Mouse (Mus musculus) midbrain, embryonic 14.5 days (tissue): Measurements from ENCODE around the gene Mapt. TPM values are rescaled to one million over a fixed set of nuclear protein-coding genes. Genes with fewer than 3 reads are reported as not detected.

Experiments used
- ATAC-seq: fragments of 200-750 bp; cut with Nextera tagmentation; 2 replicates; pipeline ENCODE4 v1.8.0; 2017; ENCODE audit warnings: moderate number of reproducible peaks, moderate library complexity; ENCODE audit not compliant: low FRiP score, low TSS enrichment
- DNase-seq: peaks from one replicate; pipeline ENCODE4 v3.0.0-alpha.2; 2015
- H3K27ac ChIP-seq: fragments of 300-500 bp; sonication (generic); replicated peaks from 2 replicates; pipeline ENCODE4 v1.5.1; 2014; ENCODE audit warnings: mild to moderate bottlenecking, low read depth, low read length, moderate library complexity
- H3K27me3 ChIP-seq: fragments of 300-500 bp; sonication (generic); 2 replicates; pipeline ENCODE4 v1.6.1; 2014; ENCODE audit warnings: low read length, control low read depth, mixed read lengths; ENCODE audit not compliant: control insufficient read depth, insufficient read depth
- H3K36me3 ChIP-seq: fragments of 300-500 bp; sonication (generic); 2 replicates; pipeline ENCODE4 v1.6.1; 2014; ENCODE audit warnings: low read length, control low read depth; ENCODE audit not compliant: control insufficient read depth, insufficient read depth
- H3K4me1 ChIP-seq: fragments of 300-500 bp; sonication (generic); 2 replicates; pipeline ENCODE4 v1.6.1; 2014; ENCODE audit warnings: mild to moderate bottlenecking, antibody characterized with exemption, low read length, control low read depth; ENCODE audit not compliant: control insufficient read depth, insufficient read depth
- H3K4me2 ChIP-seq: fragments of 300-500 bp; sonication (generic); 2 replicates; pipeline ENCODE4 v1.6.1; 2014; ENCODE audit warnings: mild to moderate bottlenecking, low read length, moderate library complexity
- H3K4me3 ChIP-seq: fragments of 300-500 bp; sonication (generic); replicated peaks from 2 replicates; pipeline ENCODE4 v1.5.1; 2014; ENCODE audit warnings: low read depth, low read length
- H3K9ac ChIP-seq: fragments of 300-500 bp; sonication (generic); replicated peaks from 2 replicates; pipeline ENCODE4 v1.6.1; 2014; ENCODE audit warnings: mild to moderate bottlenecking, low read length, moderate library complexity
- H3K9me3 ChIP-seq: fragments of 300-500 bp; sonication (generic); 2 replicates; pipeline ENCODE4 v1.6.1; 2016; ENCODE audit warnings: low read length, control low read depth, mixed read lengths; ENCODE audit not compliant: control insufficient read depth
- WGBS: fragments of 180-500 bp; shearing (Covaris S2); extraction: QIAGEN DNeasy Blood & Tissue Kit; methylation state at CpG from one replicate; pipeline ENCODE4 v1.1.7; 2014; 5-methylcytosine and 5-hydroxymethylcytosine counted together
- microRNA-seq: library from miRNA; unstranded; fragments of <30 nt; microRNA quantifications from one replicate; pipeline ENCODE4, GENCODE M21; 2016
- polyA plus RNA-seq: library from polyadenylated mRNA; unstranded; fragments of >200 nt; fragmentation: Nextera tagmentation; extraction: Ambion mirVana; gene quantifications from 2 replicates; pipeline ENCODE4 v1.2.1, GENCODE M21; 2014

Mapt gene
- polyA plus RNA-seq, 1 experiment from 2014 or later = 836 TPM

GRCm38 (mm10) chr11:104367486-104368190 lies 136.4 kb downstream of the Mapt start:
- ATAC-seq (no peak), DNase-seq (no peak)
- Histone ChIP-seq H3K36me3 (peaks cover 10% of the 10 kb centered on the region), H3K4me2 (no peak overlapping the region), H3K9ac (no peak overlapping the region), H3K9me3 (no peaks in the 10 kb centered on the region), H3K27ac (no peak overlapping the region), H3K4me1 (no peaks in the 10 kb centered on the region), H3K4me3 (no peak overlapping the region), H3K27me3 (no peaks in the 10 kb centered on the region)
- 89% methylated on average over 5 of the region's 5 CpGs for WGBS

- ATAC-seq (no peak), DNase-seq (no peak)
- Histone ChIP-seq H3K27ac (no peak overlapping the region), H3K4me2 (no peak overlapping the region), H3K9ac (no peak overlapping the region), H3K4me1 (no peaks in the 10 kb centered on the region), H3K27me3 (no peaks in the 10 kb centered on the region), H3K9me3 (no peaks in the 10 kb centered on the region), H3K36me3 (0 out of 2 replicates have a peak, but pooled peaks cover 4% of the 10 kb centered on the region), H3K4me3 (no peak overlapping the region)
- WGBS = 95% methylated on average over 3 of the region's 3 CpGs
Measured at GRCm38 (mm10) chr11:104376291-104376690, 145.1 kb downstream of the Mapt start.

GRCm38 (mm10) chr11:104379635-104380034 lies 148.4 kb downstream of the Mapt start:
- Histone ChIP-seq H3K9me3 (no peaks in the 10 kb centered on the region), H3K27me3 (no peaks in the 10 kb centered on the region), H3K4me2 (no peak overlapping the region), H3K9ac (no peak overlapping the region), H3K27ac (no peak overlapping the region), H3K4me3 (no peak overlapping the region), H3K36me3 (0 out of 2 replicates have a peak, but pooled peaks cover 4% of the 10 kb centered on the region), H3K4me1 (no peaks in the 10 kb centered on the region)
- DNase-seq (peak; percentile 17), ATAC-seq (no peak)
- 79% methylated on average over 1 of the region's 1 CpGs for WGBS

Small RNA genes lying within 50 kb of the gene (microRNA-seq; reads per million reads assigned to microRNA genes)
- not detected for gene Gm47310

Other genes starting within 250 kb of the Mapt start
- gene Crhr1, start 98.5 kb upstream of the Mapt start, polyA plus RNA-seq = 4.9 and 7.4 TPM in 2 replicates
- not detected in 2 replicates for gene Sppl2c, start 45.1 kb upstream of the Mapt start, polyA plus RNA-seq
- gene Kansl1, start 237.5 kb downstream of the Mapt start, polyA plus RNA-seq = 27.1 and 39.2 TPM in 2 replicates